Comparison of ENCODE assay signal across 18 mouse cellular contexts in the genomic region with DNA sequence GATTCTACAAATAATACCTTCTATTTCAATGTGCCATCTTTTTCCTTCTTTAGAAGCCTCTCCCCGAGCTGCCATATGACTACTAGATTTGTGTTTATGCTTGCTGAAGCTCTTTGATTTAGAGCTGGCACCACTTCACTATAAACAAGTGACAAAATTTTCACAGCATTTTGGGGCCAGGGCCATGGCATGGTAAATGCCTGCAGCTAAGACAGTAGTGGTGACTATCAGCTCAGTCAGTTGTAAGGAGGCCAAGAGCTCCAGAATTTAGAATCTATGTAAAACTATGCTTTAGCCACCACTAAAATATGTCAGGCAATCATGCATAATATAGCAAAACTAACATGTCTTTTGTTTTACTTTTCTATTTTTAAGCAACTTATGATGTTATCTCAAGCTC.
"Had no signal": no experiment of that assay in that cellular context is flagged by ENCODE, and none has a peak within 500 bp of the region (broad histone marks: within the 10 kb centered on the region; RNA-seq: fewer than 3 reads in every experiment).

No protein-coding gene starts in this region.

- H3K27ac ChIP-seq: limb, embryonic 12.5 days; limb, embryonic 15.5 days; liver, embryonic 14.5 days; stomach, postnatal 0 days had no signal

- ATAC-seq: liver, postnatal 0 days had no signal

- H3K4me1 ChIP-seq: limb, embryonic 12.5 days had no signal

- H3K4me2 ChIP-seq: limb, embryonic 12.5 days; limb, embryonic 15.5 days; liver, embryonic 11.5 days; lung, embryonic 14.5 days; midbrain, embryonic 11.5 days had no signal

- H3K9me3 ChIP-seq: limb, embryonic 12.5 days; limb, embryonic 15.5 days had no signal

- DNase-seq: kidney, adult 11 months; kidney, adult 8-10 months; kidney, postnatal 14 days; kidney, postnatal 4 days; left cerebral cortex, postnatal 4 days; liver, postnatal 0 days; lung, embryonic 14.5 days; lung, postnatal 10 days; lung, postnatal 4 days; midbrain, embryonic 14.5 days; right cerebral cortex, postnatal 25 days; thymus, postnatal 25 days had no signal

- H3K27me3 ChIP-seq: limb, embryonic 12.5 days; limb, embryonic 15.5 days had no signal

- H3K9ac ChIP-seq: limb, embryonic 12.5 days; limb, embryonic 15.5 days; liver, embryonic 14.5 days; liver, postnatal 0 days; lung, embryonic 14.5 days had no signal

- H3K36me3 ChIP-seq: limb, embryonic 12.5 days; limb, embryonic 15.5 days had no signal

- H3K4me3 ChIP-seq: limb, embryonic 12.5 days; limb, embryonic 15.5 days had no signal
